Mouse (Mus musculus) gastrocnemius, postnatal 14 days (tissue): ENCODE measurements around the gene Pakap. TPM values are rescaled to one million over a fixed set of nuclear protein-coding genes. Genes with fewer than 3 reads are reported as not detected.

Experiments used
- DNase-seq: peaks from one replicate; pipeline ENCODE4 v3.0.0; 2021; ENCODE audit warnings: mixed read lengths
- intact Hi-C: fragments of 180-260 bp; cut with DNase I; formaldehyde crosslinking; loops from one replicate; pipeline ENCODE4 v1.15.1; 2025; ENCODE audit warnings: low total_unique reads
- total RNA-seq, 2 experiments: library from RNA; stranded (reverse); gene quantifications; 2 replicates each; pipeline ENCODE4 v1.2.3; 2021

The Pakap gene
- total RNA-seq, 2 experiments from 2014 or later = 8.8 to 10.9 TPM

DNA sequence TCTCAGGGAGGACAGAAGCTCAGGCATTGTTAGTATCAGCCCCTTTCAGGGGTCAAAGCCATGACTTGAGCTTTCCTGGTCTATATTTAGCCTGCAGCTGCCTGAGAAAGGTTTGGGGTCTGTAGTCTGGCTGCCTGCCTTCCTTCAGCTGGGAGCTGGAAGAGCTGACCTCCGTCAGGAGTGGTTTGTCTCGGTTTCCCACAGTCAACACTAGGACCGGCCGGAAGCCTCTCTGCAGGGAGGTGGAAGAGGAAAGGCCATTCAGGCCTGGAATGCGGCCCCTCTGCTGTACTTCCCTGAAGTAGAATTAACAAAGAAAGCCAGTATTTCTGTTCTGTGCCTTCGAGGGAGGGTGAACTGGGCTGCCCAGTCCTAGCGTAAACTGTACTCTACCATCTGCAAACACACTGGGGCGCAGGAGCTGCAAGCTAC is 279.0 kb downstream of the Pakap start:
- DNase-seq = peak; percentile 42

DNA sequence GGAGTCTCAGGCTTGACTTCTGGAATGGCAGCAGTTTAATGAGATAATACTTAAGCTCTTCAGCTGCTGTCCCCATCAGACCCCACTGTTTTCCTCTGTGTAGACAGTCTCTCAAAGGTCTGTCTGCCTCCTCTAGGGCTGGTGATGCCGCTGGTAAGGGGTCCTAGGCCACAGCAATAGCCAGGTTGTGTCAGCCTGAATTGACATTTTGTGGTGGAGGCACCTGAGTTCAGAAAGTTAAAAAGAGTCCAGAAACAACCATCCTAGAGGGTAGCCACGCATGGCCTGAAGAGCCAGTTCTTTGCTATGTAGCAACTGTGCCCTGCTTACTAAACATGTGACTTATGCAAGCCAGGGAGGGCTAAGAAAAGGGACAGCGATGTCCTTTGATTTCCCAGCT is 279.7 kb downstream of the Pakap start:
- no peak for DNase-seq
- intact Hi-C loops = no loop called here

More for the DNA sequence above, 279.0 kb downstream of the Pakap start:
- intact Hi-C loops = no loop called here

GRCm38 (mm10) chr4:57849465-57849864 is 281.5 kb downstream of the Pakap start:
- no peak for DNase-seq
- intact Hi-C loops = no loop called here

- intact Hi-C loops = no loop called here
- DNase-seq = no peak
Observed at GRCm38 (mm10) chr4:57851731-57852130, 283.8 kb downstream of the Pakap start.

DNA sequence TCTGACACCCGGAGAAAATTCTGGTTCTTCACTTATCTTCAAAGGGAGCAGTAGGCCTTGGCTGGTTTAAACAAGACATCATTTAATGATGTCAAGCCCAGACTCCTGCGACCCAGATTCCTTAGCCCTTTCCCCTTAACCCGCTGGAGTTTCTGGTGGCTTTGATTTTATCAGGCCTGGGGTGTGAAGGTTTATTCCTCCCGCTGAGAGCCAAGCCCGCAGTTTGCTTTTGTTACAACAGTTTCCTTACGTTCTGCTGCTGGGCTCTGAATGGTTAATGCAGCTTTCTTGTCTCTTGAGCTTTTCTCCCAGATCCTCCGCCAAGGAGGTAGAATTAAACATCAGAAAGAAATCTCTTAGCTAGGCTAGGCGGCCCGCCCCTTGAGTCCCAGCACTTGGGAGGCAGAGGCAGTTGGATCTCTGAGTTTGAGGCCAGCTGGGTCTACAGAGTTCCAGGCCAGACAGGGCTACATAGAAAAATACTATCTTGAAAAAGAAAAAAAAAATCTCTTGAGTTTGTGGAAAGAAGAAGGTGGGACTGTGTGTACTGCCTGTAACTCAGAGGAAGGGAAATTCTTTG is 284.6 kb downstream of the Pakap start:
- DNase-seq = no peak
- intact Hi-C loops = no loop called here

DNA sequence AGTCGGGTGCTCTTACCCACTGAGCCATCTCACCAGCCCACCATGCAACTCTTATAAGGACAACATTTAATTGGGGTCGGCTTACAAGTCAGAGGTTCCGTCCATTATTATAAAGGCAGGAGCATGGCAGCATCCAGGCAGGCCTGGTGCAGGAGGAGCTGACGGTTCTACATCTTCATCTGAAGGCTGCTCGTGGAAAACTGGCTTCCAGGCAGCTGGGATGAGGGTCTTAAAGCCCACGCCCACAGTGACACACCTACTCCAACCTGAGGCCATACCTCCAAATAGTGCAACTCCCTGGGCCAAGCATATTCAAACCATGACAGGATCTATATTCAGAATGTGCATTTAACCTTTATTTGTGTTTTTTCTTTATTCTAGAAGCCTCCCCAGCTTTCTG is 286.2 kb downstream of the Pakap start:
- intact Hi-C loops = no loop called here
- DNase-seq = no peak

- no peak for DNase-seq
- intact Hi-C loops = no loop called here
Observed at GRCm38 (mm10) chr4:57855281-57855941, 287.4 kb downstream of the Pakap start.

DNA sequence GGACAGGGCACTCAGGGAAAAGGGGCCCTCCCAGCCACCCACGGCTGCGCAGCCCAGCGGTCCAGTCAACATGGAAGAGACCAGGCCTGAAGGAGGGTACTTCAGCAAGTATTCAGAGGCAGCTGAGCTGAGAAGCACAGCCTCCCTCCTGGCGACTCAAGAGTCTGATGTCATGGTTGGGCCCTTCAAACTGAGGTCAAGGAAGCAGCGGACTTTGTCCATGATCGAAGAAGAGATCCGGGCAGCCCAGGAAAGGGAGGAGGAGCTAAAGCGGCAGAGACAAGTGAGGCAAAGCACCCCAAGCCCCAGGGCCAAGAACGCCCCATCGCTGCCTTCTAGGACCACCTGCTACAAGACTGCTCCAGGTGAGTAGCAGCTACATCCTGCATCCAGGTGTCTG is 288.7 kb downstream of the Pakap start:
- intact Hi-C loops = no loop called here
- DNase-seq = no peak

DNA sequence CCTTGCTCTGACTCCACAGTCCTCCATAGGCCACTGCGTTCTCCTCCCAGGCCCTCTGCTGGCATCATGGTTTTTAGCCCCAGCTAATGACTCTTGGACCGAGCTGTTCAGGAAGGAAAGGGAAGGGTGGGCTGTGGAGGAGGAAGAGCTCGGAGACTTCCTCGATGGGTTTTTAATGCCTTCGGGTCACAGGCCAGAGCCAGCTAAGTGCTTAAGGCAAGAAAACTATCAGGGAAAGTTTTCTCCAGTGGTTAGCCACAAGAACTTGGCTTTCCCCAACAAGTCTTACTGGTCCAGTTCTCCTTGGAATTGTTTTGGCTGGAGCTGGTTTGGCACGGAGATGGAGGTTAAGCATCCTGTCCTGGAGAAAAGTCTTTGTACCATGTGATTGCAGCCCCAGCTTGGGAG is 292.2 kb downstream of the Pakap start:
- intact Hi-C loops = no loop called here
- peak; percentile 40 for DNase-seq

DNA sequence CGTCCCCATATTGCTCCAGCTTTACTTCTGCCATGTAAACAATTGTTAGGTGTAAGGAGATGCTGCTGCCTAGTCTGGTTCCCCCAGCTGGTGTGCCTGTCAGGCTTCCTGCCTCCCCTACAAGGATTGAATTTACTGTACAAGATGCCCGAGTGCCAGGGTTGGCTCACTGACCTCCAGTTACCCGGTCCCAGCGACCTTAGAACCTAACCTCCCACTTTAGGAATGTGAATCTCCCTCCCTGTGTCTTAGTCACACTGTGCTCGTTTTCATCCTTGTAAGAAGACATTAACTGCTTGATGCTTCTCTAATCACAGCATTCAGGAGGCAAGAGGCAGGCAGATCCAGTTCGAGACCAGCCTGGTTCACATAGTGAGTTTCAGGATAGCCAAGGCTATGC is 293.2 kb downstream of the Pakap start:
- intact Hi-C loops = no loop called here
- no peak for DNase-seq

DNA sequence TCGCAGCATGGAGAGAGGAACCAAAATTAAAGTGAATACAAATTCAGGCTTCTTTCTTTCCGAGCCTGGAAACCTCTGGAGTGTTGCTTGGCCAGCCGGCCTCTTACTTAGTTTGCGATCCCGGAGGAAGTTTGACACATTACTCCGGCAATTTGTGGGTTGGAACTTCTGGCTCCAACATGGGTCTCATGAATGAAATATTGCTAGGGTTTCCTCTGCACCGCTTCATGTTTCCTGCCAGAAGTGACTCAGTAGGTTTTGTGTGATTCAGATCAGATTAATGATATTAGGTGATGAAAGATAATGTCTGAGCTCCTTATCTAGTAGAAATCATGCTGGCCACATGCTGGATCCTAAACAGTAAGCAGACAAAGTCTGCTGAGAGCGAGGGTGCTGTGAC is 293.9 kb downstream of the Pakap start:
- intact Hi-C loops = no loop called here
- DNase-seq = no peak

- intact Hi-C loops = no loop called here
- no peak for DNase-seq
Observed at GRCm38 (mm10) chr4:57862269-57862986, 294.4 kb downstream of the Pakap start.

DNA sequence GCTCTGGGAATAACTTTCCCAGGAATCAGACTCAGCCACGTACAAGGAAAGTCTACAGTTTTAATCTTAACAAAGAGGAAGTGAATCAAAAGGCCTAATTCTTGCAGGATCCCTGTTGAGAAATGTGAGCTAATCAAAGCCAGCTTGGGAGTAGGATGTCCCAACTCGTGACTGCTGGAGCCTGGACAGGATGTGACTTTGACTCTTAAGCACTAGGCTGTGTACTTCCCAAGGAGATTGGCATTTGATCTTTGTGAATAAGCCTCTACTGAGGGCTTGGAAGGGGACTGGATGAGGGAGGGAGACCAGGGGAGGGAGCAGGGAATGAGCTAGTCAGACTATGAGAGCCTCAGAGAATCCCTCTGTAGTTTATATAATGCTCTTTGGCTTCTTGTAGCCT is 298.1 kb downstream of the Pakap start:
- intact Hi-C loops = no loop called here
- no peak for DNase-seq

DNA sequence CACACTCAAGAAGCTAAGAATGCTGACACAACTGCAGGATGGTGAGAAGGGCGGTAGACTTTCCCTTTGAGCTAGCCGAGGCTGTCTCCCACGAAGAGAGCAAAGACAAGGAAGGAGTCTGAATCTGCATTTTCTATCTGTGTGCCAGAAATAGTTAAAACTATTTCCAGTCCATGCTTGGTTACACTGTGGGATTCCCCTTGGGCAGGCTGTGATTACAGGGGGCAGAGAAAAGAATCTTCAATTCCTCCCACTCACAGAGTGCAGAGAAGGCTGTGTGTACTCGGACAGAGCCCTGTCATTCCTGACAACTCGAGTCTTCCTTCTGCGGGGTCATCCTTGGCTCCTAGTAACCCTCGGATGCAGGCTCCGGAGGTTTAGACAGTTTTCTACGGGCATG is 299.0 kb downstream of the Pakap start:
- intact Hi-C loops = no loop called here

DNA sequence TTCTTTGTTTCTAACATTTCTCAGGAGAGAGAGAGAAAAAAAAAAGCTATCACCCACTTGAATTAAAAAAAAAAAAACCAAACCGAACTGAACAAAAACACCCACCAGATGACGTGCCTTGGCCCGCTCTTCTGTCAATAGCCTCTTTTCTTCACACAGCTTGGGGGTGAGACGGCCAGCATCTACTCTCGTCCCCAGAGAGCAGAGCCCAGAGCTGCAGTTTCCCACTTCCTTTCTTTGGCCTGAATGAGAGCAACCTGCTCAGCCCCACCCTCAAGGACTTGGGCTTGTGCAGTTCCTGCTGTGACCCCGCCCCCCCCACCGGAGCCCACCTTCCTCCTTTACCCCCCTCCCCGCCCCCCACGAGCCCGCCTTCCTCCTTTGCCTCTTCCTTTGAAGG is 299.5 kb downstream of the Pakap start:
- intact Hi-C loops = no loop called here
- DNase-seq = no peak

More for the DNA sequence above, 299.0 kb downstream of the Pakap start:
- no peak for DNase-seq

DNA sequence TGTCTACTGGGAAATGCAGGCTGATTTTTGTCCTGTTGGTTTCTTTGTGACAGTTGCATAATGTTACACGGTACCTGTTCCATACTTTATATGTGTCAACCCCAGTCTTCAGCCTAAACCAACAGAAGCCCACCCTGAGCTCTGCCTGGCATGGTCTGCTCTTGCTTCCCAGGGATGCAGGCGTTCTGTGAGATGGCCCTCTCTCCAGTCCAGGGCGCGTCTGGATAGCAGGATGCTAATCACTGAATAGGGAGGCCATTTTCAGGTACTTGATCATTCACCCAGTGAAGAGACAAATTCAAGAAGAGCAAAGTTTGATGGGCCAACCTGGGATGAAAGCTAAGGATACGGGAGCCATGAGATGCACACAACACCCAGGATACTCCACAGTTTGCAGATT is 311.2 kb downstream of the Pakap start:
- no peak for DNase-seq
- intact Hi-C loops = no loop called here

DNA sequence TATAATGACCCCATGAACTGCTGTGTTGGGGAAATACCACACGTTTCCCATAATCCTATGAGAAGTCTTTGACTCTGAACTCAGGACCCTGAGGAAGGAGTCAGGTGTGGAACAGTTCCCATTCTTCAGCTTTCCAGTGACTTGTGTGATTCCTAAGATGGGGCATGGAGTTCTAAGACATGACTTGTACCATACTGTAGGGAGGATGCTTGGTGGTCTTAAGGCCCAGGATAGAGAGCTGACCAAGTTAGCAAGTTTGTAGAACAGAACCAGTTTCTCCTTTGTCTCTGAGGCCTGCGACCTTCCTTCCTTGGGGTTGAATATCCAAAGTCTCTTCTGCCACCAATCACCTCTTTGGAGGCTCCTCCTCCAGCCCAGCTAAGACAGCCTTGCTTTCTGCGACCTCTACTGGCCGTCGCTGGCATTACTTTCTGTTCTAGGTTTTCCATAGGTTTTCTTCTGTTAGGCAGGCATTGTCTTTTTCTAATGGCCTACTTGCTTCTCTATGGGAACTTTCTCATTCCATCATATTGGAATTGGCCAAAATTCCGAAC is 311.9 kb downstream of the Pakap start:
- intact Hi-C loops = loop anchor here (10.0 kb wide), 1 partner anchor 85 kb away; no protein-coding TSS in a partner anchor
- DNase-seq = peak; percentile 71

DNA sequence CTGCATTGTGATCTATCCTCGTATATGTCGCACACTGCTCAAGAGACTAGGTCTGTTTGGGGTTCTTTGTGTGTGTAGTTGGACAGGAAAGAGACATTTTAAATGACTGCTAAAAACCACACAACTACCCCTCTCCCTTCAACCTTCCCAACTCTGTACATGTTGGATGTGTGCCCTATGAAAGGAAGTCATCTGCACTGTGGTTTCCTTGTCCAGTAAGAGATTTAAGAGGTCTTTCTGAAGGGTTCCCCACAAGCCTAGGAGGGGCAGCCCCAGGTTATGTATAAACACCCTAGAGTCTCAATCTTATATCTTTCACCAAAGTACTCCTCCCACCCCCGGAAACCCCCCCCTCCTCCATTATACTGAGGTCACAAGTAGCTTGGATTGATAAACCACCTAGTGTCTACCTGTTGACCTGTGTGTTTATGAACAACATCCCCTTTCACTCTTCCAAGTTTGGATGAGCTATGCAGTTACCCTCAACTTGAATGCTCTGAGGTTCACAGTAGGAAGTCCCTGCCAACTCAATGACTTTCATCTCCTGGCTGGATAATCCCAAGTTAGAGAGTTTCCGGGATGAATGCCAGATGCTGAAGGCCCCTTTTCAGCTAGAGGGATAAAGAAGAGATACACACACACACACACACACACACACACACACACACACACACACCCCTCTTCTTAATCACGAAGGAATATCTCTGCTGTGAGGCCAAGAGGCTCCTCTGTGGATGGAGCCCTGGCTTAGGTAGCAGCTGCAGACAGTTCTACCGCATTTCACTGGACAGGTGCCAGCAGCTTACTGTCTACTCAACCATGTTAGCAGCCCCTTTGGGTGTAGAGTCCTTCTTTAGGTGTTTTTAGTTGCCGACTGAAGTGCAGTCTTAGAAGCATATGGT is 315.8 kb downstream of the Pakap start:
- peak; percentile 23 for DNase-seq
- intact Hi-C loops = loop anchor here (2.0 to 10.0 kb wide), 2 partner anchors 89 to 213 kb away; no protein-coding TSS in a partner anchor

GRCm38 (mm10) chr4:57884511-57884910 is 316.5 kb downstream of the Pakap start:
- intact Hi-C loops = loop anchor here (10.0 kb wide), 1 partner anchor 90 kb away; no protein-coding TSS in a partner anchor
- no peak for DNase-seq
